Mouse (Mus musculus) ES-Bruce4 (cell line): ENCODE results near the gene Gm38392.

Source experiments
- CTCF ChIP-seq: IDR thresholded peaks from one replicate; pipeline ENCODE4 v1.8.1; 2011; ENCODE audit warnings: low read depth, low read length
- POLR2A ChIP-seq: IDR thresholded peaks from one replicate; pipeline ENCODE4 v1.8.1; 2011; ENCODE audit warnings: low read length; ENCODE audit not compliant: insufficient read depth

GRCm38 (mm10) chr3:88242531-88242930 is 44.5 kb downstream of the Gm38392 start:
- TF ChIP-seq CTCF (no peak), POLR2A (no peak)
